Mouse (Mus musculus) cerebellum, postnatal 10 days (tissue): ENCODE measurements at regions not wholly inside any gene's neighbourhood (a gene's known extent, or its start where the extent isn't known, plus 50 kb on each side); places are given as distances from the start of the nearest gene placed in this dataset.

Source experiments
- DNase-seq, 2 experiments: peaks; one replicate each; pipeline ENCODE4 v3.0.0; 2021; ENCODE audit warnings: mixed read lengths in 2 of 2

DNA sequence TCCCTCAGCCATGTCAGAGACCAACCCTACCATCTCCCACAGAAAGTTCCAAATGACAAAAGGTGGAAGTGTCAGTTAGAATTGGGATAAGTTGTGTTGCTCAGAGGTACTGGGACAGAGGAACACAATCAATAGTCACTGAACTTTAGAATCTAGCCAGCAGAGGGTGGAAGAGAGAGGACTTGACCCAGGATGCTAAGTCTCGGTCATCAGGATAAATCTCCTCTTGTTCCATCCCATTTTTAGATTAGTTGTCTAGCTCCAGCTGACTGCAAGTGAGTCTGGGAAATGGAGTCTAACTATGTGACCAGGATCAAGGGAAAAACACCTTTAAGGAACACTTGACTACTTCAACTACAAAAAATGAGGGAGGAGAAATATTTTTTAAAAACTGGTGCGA lies 91.5 kb downstream of the Fam84b start:
- DNase-seq = peak; percentile 9 to 15

DNA sequence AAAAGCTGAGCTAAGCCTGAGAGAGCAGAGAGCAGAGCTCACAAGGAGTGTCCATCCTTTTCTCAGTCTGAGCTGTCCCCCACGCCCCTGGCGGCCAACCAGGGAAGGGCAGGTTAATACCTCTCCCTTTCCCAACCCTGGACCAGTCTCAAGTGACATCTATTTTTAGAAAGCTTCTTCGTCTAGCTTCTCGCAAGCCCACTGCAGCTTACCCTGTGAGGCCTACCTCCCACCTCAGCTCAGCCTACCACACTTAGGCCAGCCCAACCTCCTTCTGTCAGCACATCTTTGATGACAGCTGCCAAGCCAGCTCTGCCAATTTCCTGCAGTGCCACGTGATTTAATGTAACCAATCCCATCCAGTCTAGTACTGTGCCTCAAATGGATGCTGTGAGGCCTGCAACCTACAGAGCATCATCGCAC lies 93.6 kb downstream of the Fam84b start:
- peak; percentile 86 to 89 for DNase-seq

DNA sequence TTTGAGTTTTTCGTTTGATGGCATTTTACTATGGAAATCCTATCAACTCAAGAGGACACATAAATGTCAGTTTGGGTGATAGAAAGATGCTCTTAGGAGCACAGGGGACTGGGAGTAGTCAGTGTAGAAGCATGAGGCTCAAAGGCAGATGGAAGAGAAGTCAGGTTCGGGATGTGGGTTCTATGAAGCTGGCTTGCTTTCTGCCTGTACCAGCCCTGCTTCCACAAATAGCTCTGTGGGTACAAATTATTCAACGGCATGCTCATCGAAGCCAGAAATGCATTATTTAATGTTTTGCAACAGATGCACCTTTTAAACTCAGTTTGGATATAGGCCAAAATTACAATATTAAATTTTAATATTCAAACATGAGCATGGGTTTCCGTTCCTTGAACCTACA lies 99.3 kb downstream of the Fam84b start:
- no peak for DNase-seq

DNA sequence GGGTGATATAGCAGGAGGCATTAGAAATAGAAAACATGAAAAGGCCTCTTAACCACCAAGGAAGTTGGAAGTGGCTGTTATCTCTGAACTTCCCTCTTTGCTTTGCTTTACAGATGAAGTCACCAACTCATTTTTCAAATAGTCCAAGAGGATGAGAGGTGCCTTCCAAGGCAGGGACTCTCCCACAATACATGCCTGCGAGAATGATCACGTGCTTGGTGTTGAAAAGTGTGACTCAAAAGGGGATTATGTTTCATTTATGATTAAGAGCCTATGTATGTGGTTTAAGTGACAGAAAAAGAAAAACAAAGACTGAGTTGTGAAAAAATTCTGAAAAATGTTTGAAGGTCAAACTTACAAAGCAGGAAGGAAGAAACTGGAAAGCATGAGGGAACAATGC lies 114.0 kb downstream of the Fam84b start:
- DNase-seq = no peak

DNA sequence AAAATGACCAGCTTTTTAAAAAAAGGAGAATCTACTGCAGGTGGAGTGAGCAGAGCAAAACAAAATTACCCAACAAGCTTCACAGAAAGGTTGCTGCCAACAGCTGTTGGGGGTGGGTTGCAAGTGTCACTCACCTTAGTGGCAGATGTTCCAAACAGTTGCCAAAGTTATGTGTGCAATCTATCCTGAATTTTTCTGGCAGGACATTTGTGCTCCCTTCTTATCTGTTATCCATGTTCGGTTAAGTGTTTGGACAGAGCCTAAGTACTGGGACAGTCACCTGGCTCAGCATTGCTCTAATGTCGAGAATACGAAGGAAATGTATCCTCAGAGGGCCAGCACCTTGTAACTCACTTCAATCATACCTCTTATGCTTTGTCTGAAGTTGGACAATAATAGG lies 115.3 kb downstream of the Fam84b start:
- DNase-seq = no peak

DNA sequence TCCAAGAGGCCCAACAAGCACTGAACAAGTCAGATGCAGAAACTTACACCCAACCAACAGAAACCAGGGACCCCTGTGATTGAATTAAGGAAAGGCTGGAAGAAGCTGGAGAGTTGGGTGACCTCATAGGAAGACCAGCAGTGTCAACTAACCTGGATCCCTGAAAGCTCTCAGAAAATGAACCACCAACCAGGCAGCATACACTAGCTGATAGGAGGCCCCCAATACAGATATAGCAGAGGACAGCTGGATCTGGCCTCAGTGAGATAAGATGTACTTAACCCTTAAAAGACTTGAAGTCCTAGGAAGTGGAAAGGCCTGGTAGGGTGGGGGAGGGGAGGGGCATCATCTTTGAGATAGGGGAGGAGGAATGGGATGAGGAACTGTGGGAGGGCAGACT lies 121.2 kb downstream of the Fam84b start:
- no peak for DNase-seq

DNA sequence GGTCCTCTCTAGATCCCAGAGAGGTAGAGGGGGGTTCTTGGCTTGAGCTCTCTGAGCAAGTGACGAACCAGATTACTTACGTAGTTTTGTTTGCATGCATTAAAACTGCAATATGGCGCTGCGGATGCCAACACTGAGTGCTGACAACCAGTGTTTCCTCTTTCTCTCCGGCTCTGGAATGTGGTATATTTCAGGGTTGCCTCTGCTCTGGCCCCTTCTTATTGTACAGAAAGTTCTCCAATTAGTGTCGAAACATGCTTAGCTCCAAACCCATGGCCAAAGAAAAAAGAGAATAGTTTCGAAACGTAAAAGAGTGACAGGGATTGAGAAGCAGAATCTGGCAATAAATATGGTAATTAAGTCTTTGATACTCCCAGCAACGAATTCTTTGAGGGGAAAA lies 124.8 kb downstream of the Fam84b start:
- no peak for DNase-seq

DNA sequence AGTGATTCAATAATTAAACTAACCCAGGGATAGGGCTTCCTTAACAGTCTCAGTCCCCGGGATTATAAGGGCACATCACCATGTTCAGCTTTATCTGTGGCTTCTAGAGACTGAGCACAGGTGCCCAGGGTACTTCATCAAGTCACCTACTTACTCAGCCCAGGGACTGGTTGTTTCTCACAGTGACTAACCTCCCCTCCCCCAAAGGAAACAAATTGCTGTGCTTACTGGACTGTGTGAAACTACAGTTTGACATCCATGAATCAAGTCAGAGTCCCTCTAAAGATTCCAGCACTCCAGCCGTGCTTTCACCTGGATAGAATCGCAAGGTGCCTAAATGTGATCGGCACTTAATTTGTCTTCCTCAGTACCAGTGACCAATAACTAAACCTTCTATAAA lies 125.2 kb downstream of the Fam84b start:
- DNase-seq = no peak

DNA sequence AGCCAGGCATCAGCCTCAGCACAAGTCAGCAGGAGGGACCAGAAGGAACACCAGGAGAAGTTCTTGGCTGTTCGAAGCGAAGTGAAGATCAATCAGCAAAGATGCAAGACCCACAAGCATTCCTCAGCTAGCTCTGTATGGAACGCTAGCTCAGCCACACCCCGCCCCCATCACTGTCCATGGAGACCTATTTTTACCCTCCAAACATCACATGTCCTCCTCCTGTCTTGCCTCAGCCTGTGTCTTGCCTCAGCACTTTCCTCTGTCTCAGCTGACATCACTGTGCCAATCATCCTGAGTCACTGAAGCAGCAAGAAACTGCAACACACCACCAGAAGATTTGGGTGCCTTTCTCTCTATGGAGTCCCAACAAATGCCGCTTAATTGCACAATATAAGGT lies 134.2 kb downstream of the Fam84b start:
- DNase-seq = no peak

DNA sequence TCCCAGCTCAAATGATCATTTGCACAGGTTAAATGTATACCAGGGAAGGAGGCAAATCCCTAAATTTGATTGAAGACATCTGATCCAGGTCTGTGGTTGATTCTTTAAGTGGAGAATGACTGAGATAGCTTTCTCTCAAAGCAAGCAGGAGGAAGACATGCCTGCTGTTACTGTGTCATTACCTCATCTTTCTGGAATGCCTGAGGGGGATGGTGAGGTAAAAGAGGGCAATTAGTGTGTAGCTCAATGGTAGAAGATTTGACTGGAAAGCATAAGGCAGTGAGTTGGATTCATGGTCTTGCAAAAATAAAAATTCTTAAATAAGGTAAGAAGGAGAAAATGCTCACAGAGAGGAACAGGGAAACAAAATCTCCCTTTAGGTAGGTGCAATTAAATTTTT lies 144.9 kb downstream of the Fam84b start:
- peak; percentile 20 to 35 for DNase-seq

DNA sequence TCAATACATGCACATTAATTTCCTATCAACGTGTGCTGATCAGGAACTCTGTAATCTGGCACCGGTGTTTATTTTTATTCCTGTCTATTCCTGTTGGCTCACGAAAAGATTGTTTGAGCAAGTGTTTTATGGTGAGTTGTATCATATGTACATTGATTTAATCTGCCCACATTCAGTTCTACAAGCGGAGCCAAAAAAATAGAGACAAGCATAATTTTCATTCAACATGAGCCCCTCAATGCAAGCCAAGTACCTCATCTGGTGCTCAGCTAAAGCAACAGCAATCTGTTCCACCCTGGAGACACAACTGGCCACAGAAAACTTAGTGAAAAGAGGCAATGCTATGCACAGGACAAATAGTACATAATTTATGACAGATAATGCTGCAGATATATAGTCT lies 147.6 kb downstream of the Fam84b start:
- peak in 1 of 2 experiments; percentile 8 for DNase-seq

DNA sequence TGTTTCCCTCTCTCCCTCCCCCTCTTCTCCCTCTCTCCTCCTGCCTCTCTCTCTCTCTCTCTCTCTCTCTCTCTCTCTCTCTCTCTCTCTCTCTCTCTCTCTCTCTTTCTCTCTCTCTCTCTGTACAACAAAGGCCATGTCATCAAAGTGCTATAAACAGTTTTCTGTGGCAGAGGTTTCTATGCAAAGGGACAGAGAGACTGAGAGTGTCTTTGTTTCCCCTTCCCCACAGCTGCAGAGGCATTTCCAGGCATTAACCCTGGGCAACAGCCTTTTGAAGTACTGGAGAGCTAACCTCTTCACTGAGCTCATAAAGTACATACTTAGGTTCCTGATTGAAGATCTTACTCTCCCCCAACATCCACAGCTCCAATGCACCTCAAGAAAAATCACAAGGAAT lies 152.3 kb downstream of the Fam84b start:
- DNase-seq = no peak

DNA sequence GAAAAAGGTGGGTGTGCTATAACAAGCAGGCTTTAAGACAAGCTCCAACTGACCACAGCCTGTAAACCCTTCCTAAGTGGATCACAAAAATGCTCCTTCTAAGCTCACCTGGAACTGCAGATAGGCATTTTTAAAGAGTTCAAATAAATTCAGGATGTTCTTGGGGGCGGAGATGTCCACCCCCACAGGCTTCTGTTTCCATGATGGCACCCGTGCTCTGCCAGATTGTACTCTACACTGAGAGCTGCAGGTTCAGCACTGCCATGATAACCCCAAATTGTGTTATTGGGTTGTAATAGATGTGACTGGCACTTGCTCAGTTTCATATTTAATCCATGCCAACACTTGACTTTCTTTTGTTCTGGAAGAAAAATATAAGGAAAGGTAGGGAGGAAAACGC lies 158.8 kb downstream of the Fam84b start:
- DNase-seq = no peak

DNA sequence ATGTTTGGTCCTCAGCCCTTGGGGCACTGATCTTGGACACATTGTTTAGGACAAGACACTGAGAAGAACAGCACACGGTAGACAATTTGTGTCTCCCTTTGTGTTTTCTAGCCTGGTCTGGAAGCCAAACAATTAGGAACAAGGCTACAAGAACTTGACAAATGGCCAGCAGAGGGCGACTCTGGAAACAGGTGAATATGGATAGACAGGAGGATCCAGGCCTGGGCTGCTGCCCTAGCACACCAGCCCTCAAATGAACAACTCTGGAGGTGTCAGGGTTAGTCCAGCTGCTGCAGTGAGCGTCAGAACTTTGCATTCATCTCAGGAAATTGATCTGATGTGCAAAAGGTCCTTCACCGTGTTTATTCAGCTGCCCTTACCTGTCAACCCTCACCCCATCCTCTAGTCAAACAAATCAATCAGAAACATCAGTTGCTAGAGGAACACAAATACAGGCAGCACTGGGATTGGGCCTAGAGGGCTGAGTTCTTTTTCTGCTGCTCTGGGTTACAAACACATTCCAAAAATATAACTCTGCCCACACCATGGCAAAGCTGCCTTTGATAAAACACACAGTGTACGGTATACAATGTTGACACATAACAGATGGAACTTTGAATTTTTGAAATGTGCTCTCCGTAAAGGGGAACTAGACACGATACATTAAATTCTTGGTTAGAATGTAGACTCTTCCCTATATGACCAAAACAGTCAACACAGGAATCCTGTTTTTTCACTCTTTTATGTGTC lies 159.7 kb downstream of the Fam84b start:
- DNase-seq = peak; percentile 53 to 60

DNA sequence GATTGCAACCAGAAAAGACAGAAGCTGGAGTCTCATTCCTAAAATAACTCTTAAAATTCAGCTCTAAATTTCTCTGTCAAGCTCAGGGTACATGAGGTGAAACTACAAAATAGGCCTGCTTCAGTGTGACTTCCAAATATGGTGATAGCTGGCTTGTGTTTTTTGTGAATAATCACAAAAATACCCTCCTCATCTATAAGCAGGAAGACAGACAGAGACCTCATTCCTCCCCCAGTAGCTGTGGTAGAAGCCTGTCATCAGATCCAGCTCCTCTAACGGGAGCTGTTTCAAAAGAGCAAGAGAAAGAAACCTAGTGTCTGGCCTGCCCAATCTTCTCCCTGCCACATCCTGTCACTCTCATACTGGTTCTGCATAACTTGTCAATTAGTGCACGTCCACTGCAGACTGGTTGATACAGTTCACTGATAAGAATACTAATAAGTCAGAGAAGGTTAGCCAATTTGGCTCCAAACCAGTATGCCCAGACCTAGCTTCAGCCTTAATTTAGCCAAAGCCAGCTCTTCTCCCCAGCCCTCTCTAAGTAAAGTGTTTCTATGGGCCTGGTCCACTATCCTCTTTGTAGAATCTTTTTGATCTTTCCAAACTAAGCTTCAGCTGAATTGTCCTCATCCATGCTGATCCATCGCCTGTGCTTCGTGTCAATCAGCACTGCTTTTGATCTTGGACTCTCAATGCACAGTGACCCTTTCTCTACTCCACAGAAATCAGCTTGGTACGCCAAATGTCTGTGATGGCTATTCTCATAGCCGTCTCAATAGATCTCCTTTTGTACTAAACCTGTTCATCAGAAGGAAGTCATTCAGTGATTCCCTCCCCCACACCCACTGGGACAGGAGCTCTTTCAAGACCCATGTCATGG lies 160.6 kb downstream of the Fam84b start:
- DNase-seq = peak in 1 of 2 experiments; percentile 16

DNA sequence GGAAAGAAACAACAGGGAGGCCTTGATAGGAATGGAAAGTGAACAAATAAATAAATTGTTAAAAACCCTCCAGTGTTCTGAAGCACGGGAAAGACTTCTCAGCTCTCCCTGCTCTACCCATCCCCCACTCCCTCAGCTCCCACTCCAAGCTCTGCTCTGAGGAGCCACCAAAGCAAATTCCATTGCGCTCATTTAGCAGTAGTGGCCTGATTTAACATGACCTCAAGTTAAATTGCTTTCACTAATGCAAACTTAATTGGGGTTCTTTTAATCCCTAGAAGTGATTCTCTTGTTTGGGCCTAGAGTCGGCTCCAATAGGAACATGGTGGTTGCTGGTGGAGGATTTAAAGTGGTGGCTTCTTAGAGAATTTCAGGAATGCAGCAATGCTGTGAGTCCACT lies 161.4 kb downstream of the Fam84b start:
- no peak for DNase-seq

DNA sequence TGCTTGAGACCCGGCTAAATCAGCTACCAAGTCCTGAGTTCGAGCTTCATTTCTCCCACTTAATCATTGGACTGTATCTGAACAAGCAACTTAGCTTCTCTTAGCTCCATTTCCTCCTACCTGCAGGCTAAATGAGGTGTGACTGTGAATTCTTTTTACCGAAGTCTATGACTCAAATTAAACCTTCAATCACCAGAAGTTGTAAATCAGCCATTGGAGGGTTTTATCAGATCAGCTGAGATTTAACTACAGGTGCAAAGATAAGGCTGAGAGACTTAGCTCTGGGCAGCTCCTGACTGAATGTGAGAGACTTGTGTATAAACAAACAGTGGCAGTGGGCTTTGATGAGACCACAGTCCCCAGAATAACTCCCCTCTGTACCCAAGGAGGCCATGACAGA lies 176.2 kb downstream of the Fam84b start:
- no peak for DNase-seq

DNA sequence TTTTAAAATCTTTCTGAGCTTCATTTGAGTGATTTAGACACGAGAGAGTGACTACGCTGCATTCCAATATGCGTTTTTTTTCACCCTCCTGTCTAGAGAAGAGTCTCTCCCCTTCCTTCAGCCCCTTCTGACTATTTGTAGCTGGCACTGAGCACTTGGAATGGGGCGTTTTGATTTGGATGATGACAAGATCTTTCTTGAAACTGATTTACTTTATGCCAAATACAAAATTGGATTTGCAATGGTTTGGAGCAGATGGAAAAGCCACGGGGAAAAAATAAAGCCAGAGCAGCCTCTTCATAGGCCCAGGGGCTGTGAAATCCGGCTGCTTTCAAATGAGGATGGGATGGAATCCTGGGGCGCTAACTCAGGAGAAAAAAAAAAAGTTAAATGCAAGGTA lies 196.0 kb downstream of the Fam84b start:
- peak; percentile 71 to 80 for DNase-seq

DNA sequence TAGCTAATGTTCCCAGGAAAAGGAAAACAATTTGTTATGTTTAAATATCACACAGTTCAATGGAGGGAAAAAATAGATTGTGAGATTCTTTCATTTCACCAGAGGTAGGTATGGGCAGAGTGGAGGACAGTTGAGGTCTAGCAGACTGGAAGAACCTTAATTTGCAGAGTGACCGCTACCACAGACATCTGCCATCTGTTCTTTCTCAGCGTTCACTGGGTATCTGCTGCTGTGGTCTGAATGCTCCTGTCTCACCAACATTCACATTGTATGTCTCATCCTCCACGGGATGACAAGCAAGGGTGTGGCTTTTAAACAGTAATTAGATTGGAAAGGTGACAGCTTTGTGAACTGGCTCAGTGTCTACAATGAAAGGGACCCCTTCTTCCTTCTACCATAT lies 198.5 kb downstream of the Fam84b start:
- peak; percentile 32 to 37 for DNase-seq

DNA sequence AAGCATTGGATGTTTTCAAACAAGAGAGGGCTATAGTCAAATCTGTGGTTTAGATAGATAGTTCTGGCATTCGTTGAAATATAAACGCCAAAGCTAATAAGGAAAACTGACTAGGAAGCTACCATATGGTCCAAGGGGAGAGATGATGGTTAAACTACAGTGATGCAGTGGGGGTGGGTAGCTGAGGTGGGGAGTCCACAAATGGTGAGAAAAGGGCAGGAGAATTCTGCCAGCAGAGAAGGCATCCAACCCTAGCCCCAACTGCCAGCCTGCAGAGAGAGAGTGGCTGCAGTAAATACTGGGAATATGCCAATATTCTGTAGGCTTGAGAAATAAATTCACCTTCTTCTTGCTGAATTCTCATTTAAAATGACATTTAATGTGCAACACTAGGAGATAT lies 204.3 kb downstream of the Fam84b start:
- peak; percentile 68 to 80 for DNase-seq

DNA sequence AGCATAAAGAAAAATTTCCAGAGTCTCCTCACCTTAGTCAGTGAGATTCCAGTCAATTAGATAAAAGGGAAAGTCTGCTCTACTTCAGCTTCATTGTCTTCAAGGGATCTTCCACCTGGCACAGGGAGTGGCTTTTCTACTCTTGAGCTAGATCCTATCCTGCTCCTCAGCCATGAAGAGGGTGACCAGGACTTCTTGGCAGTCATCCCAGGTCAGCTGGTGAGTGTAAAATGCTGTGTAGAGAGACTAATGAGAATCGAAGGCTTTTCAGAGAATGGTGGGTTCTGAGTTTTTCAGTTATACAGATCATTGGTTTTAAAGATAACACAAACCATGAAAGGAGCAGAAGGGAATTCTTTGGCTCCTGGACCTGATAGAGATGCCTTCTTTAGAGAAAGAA lies 211.8 kb downstream of the Fam84b start:
- DNase-seq = peak; percentile 30 to 40

DNA sequence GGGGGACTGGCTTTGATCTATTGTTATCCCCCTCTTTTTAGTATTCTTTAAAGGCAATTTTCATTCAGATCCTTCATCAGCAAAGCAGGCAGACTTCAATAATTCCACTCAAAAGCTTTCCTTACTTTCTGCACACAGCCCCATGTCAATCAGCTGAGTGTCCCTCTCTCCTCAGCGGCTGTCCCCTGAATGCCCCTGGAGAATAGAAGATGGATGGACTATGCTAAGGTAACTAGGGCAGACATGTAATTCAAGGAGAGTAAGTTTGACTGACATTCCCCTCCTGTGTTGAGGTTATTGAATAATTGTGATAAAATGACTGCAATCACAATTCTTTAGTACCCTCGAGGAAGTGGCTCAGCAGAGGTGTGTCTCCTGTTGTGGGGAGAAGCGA lies 220.1 kb downstream of the Fam84b start:
- DNase-seq = no peak

DNA sequence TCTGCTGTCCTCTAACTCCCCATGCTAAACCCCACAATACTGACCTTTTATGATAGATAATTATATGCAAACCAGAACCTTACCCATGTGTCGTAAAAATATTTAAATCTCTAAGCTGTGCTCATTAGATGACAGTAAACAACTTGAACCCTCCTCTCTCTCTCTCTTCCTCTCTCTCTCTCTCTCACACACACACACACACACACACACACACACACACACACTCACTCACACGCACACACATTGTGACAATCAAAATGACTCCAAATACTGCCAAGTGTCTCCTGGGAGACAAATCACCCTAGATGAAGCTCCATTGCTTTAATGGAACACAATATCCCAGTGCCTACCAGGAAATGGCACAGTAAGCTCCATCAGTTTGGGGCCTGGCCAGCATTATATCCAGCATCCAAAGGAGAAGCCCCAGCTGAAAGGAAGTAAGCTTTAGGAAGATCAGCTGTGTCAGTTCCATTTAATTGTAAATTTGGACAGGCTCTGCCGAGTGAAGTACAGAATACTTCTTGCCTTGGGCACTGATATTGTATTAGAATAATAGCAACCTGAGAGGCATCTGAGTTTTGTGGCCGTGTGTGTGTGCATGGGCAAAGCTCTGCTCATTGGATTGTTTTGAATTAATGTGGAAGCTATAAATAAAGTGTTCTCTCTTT lies 220.7 kb downstream of the Fam84b start:
- DNase-seq = peak; percentile 28 to 48
